Mouse (Mus musculus): ENCODE data around the gene Mmp24.

Mmp24 gene

DNA sequence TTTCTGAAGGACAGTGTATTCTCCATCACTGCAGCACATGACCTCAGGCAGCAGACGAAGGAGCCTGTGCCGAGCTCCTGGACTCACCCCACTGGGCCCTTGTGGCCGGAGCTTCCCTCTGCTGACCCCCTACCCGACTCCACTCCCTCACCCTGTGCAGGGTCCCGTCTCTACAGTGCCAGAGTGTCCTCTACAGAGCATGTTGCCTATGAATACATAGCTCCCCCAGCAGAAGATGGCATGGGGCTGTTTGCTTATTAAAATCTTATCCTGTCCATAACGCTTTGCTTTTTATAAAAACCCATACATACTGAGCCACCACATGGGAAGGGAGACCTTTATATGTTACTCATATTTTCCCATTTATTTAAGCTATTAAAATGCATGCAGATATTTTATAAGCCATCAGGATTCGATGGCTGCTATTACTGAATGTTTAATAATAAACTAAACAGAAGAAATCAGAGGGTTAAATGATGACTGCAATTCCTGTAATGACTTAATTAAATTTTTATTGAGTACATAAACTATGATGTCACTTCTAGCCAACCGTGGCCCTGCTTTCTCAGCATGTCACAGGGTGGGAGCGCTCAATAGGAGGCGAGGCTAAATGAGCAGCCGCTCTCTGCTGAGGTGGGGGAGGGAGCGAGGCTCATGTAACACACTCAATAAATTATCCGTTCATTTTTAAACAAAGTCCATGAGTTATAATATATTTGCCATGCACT, 87.6 kb downstream of the Mmp24 start:
- DNase-seq, result peak in 1 of 2 experiments; percentile 53

DNA sequence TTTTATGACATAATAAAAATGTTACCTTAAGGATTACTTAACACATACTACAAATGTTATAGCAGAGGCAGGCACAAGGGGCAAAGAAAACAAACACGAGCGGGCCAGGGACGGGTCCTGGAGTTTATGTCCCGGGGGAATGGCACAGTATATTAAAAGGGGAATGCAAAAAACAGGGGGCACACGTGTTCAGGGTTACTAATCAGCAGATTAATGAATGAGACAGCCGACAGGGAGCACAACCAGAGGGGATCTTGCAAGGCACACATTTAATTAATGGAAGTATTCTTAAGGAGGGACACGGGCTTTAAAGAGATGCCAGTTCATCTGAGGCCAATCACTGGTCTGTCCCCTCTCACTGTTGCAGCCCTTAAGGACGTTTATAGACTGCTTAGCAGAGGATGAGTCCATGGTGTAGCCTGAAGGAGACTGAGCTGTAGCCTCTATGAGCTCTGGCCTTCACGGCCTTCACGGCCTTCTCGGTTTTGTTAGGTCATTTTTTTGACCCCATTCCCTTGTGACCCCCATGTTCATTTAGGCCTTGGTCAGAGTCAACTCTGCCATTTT, 88.2 kb downstream of the Mmp24 start:
- no peak for DNase-seq

Measured in lung, postnatal 4 days (tissue).